Mouse (Mus musculus) ZHBTc4 (cell line): ENCODE measurements at regions not wholly inside any gene's neighbourhood (a gene's known extent, or its start where the extent isn't known, plus 50 kb on each side); places are given as distances from the start of the nearest gene placed in this dataset.

Experiments
- DNase-seq: peaks from one replicate; pipeline ENCODE4 v3.0.0-alpha.2; 2011; ENCODE audit warnings: low read depth, low spot score

DNA sequence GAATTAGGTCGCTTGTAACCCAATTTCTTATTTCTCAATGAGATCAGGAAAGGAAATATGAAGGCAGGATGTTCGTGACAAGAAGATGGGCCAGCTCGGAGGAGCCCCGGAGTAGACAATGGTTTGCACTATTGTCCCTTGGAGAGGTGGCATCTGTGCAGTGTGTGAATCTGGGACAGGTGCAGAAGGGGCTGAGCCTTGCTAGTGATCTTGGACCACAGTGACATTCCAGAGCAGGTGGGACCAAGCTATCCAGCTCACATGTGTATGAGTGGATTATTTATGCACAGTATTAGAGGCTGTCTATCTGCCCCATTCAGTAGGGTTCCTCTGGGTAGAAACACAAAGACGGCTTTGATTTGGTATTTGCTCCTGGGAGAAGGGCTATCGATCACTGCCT is 66.0 kb upstream of the Nrp1 start:
- DNase-seq: no peak

DNA sequence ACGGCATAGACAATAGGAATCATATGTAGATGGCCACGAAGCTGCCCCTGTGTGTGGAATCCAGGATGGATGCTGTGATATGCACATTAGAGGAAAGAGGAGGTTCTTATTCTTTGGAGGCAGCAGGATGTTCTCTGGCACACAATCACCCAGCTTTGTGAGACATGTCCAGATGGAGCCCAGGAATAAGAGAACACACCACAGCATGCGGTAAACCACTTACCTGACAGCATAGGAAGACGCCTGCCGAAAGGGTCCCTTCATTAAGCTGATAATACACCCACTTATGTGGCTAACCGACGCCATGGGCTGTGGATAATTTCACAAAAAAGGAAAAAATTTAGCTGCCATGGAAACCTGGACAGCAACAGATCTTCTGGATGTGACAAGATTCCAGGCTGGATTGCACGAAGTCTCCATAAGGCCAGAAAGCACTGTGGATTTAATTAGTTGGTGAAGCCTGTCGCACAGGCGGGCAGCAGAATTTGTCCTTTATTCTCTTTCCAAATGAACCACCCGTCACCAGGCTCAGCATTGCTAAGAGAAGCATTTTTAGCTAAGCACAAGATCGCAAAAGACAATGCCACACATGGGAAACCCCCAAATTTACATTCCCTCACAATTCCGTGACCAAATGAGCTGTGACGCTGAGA is 61.5 kb upstream of the Nrp1 start:
- DNase-seq: no peak

- no peak for DNase-seq
Measured at GRCm38 (mm10) chr8:128302322-128302721, 56.1 kb upstream of the Nrp1 start.
